8 mouse cellular contexts compared by ENCODE assay signal in genomic region chr12:100958006-100958405, GRCm38 (mm10). TPM values are rescaled to one million over a fixed set of nuclear protein-coding genes. Genes with fewer than 3 reads are reported as not detected.
DNase-seq lines count a peak whose midpoint lies in the region; ATAC-seq and TF ChIP-seq lines count a peak whose summit lies in the region.

No protein-coding gene starts in this region.

- intact Hi-C loops in heart, postnatal 10 days (cut with DNase I), result loop anchor here (1.0 kb wide), 1 partner anchor 71 kb away; the partner anchor contains the start of gene Ccdc88c

- H3K4me2 ChIP-seq in forebrain, embryonic 11.5 days (ENCODE audit: low read depth, low read length, severe bottlenecking), result no peak overlapping the region
- no peak overlapping the region for H3K4me2 ChIP-seq in lung, postnatal 0 days (replicated peaks; ENCODE audit: low read depth, low read length)

- no peak overlapping the region for H3K4me3 ChIP-seq in forebrain, embryonic 11.5 days (ENCODE audit: low read depth, low read length)
- H3K4me3 ChIP-seq in lung, postnatal 0 days (ENCODE audit: low read depth, low read length), result no peak overlapping the region

- no peaks in the 10 kb centered on the region; the same call in 1 of the 2 replicates for H3K36me3 ChIP-seq in forebrain, embryonic 11.5 days (ENCODE audit: control insufficient read depth, insufficient read depth, low read length)
- no peaks in the 10 kb centered on the region for H3K36me3 ChIP-seq in lung, postnatal 0 days (ENCODE audit: insufficient read depth, low read length)

- H3K27me3 ChIP-seq in forebrain, embryonic 11.5 days (ENCODE audit: control insufficient read depth, insufficient read depth, low read length), result no peaks in the 10 kb centered on the region
- no peaks in the 10 kb centered on the region for H3K27me3 ChIP-seq in lung, postnatal 0 days (replicated peaks; ENCODE audit: insufficient read depth, low read length)

- peak; percentile 99 for TF ChIP-seq CTCF in lung, postnatal 0 days (IDR thresholded peaks at IDR 0.05)

- H3K9me3 ChIP-seq in forebrain, embryonic 11.5 days (ENCODE audit: control insufficient read depth, low read length), result no peaks in the 10 kb centered on the region
- no peaks in the 10 kb centered on the region for H3K9me3 ChIP-seq in lung, postnatal 0 days (ENCODE audit: low read length)

- DNase-seq in ES-CJ7 (ENCODE audit: low read depth, low spot score), result peak; percentile 77
- DNase-seq in c-Kit-positive CD71-negative TER-119-negative erythroid progenitor cells, embryonic 14.5 days (ENCODE audit: low read depth), result peak; percentile 71
- DNase-seq in forebrain, embryonic 11.5 days (ENCODE audit: low spot score), result peak; percentile 89
- peak; percentile 80 to 89 for DNase-seq in heart, postnatal 10 days
- DNase-seq in kidney, postnatal 4 days, result peak; percentile 87 to 88
- DNase-seq in lung, postnatal 0 days (ENCODE audit: low spot score), result peak; percentile 65
- DNase-seq in ovary, postnatal 14 days (ENCODE audit: low spot score), result peak; percentile 71
- DNase-seq in thymus, postnatal 25 days, result peak; percentile 88

- no peak for TF ChIP-seq EP300 in lung, postnatal 0 days (IDR thresholded peaks at IDR 0.05)

- peak; percentile 74 for ATAC-seq in forebrain, embryonic 11.5 days (replicated peaks; ENCODE audit: low FRiP score)
- peak; percentile 54 for ATAC-seq in lung, postnatal 0 days

- no peak overlapping the region for H3K9ac ChIP-seq in forebrain, embryonic 11.5 days (ENCODE audit: low read length)
- no peak overlapping the region for H3K9ac ChIP-seq in lung, postnatal 0 days (replicated peaks; ENCODE audit: low read depth)

- no peak overlapping the region for H3K27ac ChIP-seq in forebrain, embryonic 11.5 days (ENCODE audit: low read depth, low read length)
- H3K27ac ChIP-seq in lung, postnatal 0 days (ENCODE audit: low read length), result no peak overlapping the region

- H3K4me1 ChIP-seq in forebrain, embryonic 11.5 days (replicated peaks; ENCODE audit: control insufficient read depth, insufficient read depth, low read length), result peaks cover 2% of the 10 kb centered on the region; the same call in 1 of the 2 replicates
- peaks cover 3% of the 10 kb centered on the region; the same call in 1 of the 2 replicates for H3K4me1 ChIP-seq in lung, postnatal 0 days (ENCODE audit: insufficient read depth, low read depth, low read length)

- whole genome bisulfite sequencing in forebrain, embryonic 11.5 days, result 25% methylated on average over 5 of the region's 5 CpGs
- 28% methylated on average over 5 of the region's 5 CpGs for WGBS in lung, postnatal 0 days

RNA-seq across cellular contexts. Expression of gene Gpr68, which starts 50.0 kb away (rescaled TPM):
- polyA plus RNA-seq in forebrain, embryonic 11.5 days (2014; fragmentation: Nextera tagmentation; extraction: Ambion mirVana), result 0.13 and 0.15 TPM in 2 replicates
- under 1 TPM; 0.55 to 0.81 TPM for total RNA-seq in heart, postnatal 10 days (2021)
- 0.15 and 0.21 TPM in 2 replicates for polyA plus RNA-seq in lung, postnatal 0 days (2015; fragmentation: Nextera tagmentation; extraction: Ambion mirVana)
